ENCODE assay signal across 1 mouse cellular context in genomic region chr7:34389277-34390085, GRCm38 (mm10).
TF ChIP-seq lines count a peak whose summit lies in the region.

No protein-coding gene starts in this region.

TF ChIP-seq in MEL, 35 proteins besides CTCF, POLR2A, EP300 and RAD21 (continued from another document):
- TF ChIP-seq ETS1 (IDR thresholded peaks at IDR 0.05; ENCODE audit: low read depth, low read length) (peak; percentile 43; the same call in 1 of the 2 replicates), POLR2AphosphoS2 (IDR thresholded peaks at IDR 0.05; ENCODE audit: low read length) (peak; percentile 94), JUND (IDR thresholded peaks at IDR 0.05; ENCODE audit: low read depth, low read length) (no peak), E2F4 (IDR thresholded peaks at IDR 0.05; ENCODE audit: borderline replicate concordance, low read depth, low read length) (no peak), KAT2A (conservative IDR thresholded peaks at IDR 0.05; ENCODE audit: low read depth, low read length) (no peak; the same call in 1 of the 2 replicates), TCF12 (IDR thresholded peaks at IDR 0.05; ENCODE audit: low read depth, low read length) (peak; percentile 34; the same call in 1 of the 2 replicates), MEF2A (IDR thresholded peaks at IDR 0.05; ENCODE audit: extremely low read depth, insufficient replicate concordance, low read depth, low read length, poor library complexity, severe bottlenecking) (no peak), MAFK (IDR thresholded peaks at IDR 0.05; ENCODE audit: borderline replicate concordance, low read depth, low read length) (no peak), HCFC1 (IDR thresholded peaks at IDR 0.05; ENCODE audit: low read depth, low read length) (peak; percentile 83), MAZ (IDR thresholded peaks at IDR 0.05; ENCODE audit: low read depth, low read length) (no peak)
